In the genomic region with DNA sequence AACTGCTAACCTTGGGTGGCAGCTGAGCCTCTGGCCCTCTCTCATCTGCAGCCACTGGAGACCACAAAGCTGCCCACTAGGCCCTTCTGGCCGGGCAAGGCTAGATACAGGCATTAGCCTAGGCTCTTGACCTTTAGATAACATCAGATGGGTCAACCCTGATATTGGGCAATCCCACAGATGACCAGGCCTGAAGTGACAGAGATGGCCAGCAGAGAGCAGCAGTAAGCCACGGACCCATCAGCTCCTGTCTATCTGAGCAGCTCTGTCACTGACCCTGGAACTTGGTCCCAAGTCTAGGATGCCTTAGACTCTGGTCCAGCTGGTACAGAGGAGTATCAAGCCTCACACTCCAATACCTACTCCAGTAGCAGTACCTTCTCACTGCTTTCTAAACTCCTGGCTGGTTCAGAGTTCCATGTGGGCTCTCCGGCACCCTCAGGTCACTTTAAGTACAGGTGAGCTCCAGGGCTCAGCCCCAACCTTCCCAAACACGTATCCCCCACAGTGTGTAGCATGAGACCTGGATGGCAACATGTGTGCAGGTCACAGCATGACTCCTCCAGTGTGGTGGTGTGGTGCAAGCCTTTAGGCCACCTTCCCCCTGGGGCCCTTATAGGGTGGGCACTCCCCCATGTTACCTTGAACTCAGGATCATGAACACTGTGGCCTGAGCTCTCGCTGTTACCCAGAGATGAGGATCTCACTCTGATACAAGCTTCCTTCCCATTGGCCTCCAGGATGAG, we compare ENCODE assay signal across 9 mouse cellular contexts. TPM values are rescaled to one million over a fixed set of nuclear protein-coding genes. Genes with fewer than 3 reads are reported as not detected.
A peak's percentile ranks its signal among the peaks of the same experiment; 100 is the strongest.
DNase-seq lines count a peak whose midpoint lies in the region; ATAC-seq and TF ChIP-seq lines count a peak whose summit lies in the region.
"Had no signal": no experiment of that assay in that cellular context is flagged by ENCODE, and none has a peak within 500 bp of the region (broad histone marks: within the 10 kb centered on the region; RNA-seq: fewer than 3 reads in every experiment).

No protein-coding gene starts in this region.

- peak; percentile 78 for ATAC-seq in cerebellum, adult (ENCODE audit: insufficient number of reproducible peaks, low FRiP score, low TSS enrichment)
- ATAC-seq in forebrain, postnatal 0 days = peak; percentile 74; the same call in 1 of the 2 replicates
- ATAC-seq in hindbrain, embryonic 15.5 days (ENCODE audit: low FRiP score, low read depth) = peak; percentile 82
- ATAC-seq in megakaryocyte, adult 5-6 weeks (ENCODE audit: poor library complexity, severe bottlenecking) = peak; percentile 95
- ATAC-seq in inflammation-experienced regulatory T-cells, adult 6 months = no peak

- no peaks in the 10 kb centered on the region for H3K36me3 ChIP-seq in forebrain, postnatal 0 days (ENCODE audit: insufficient read depth)
- H3K36me3 ChIP-seq in hindbrain, embryonic 15.5 days = no peaks in the 10 kb centered on the region

- no peaks in the 10 kb centered on the region for H3K9me3 ChIP-seq in forebrain, postnatal 0 days (ENCODE audit: low read length)
- no peaks in the 10 kb centered on the region for H3K9me3 ChIP-seq in hindbrain, embryonic 15.5 days

- no peak overlapping the region for H3K9ac ChIP-seq in forebrain, postnatal 0 days
- no peak overlapping the region for H3K9ac ChIP-seq in hindbrain, embryonic 15.5 days

- no peak overlapping the region for H3K4me2 ChIP-seq in forebrain, postnatal 0 days (ENCODE audit: low read depth)
- no peak overlapping the region for H3K4me2 ChIP-seq in hindbrain, embryonic 15.5 days

- DNase-seq in MN1 (ENCODE audit: low spot score) = peak; percentile 69
- peak; percentile 68 for DNase-seq in forebrain, postnatal 0 days
- peak; percentile 68 to 80 for DNase-seq in left cerebral cortex, adult 2 months (ENCODE audit: extremely low spot score in 1 of 2, low spot score in 2 of 2)
- peak; percentile 75 for DNase-seq in retina, postnatal 1 day

- H3K27ac ChIP-seq in forebrain, postnatal 0 days (ENCODE audit: low read depth, low read length) = no peak overlapping the region
- no peak overlapping the region for H3K27ac ChIP-seq in hindbrain, embryonic 15.5 days (replicated peaks)
- H3K27ac ChIP-seq in left cerebral cortex, adult 2 months = no peak overlapping the region

- no peaks in the 10 kb centered on the region for H3K27me3 ChIP-seq in forebrain, postnatal 0 days (ENCODE audit: insufficient read depth, low read length)
- no peaks in the 10 kb centered on the region for H3K27me3 ChIP-seq in hindbrain, embryonic 15.5 days

- H3K4me3 ChIP-seq in forebrain, postnatal 0 days (ENCODE audit: low read depth, low read length) = no peak overlapping the region
- H3K4me3 ChIP-seq in hindbrain, embryonic 15.5 days = no peak overlapping the region
- H3K4me3 ChIP-seq in left cerebral cortex, adult 2 months = no peak overlapping the region
- H3K4me3 ChIP-seq: erythroblast, embryonic 14.5 days had no signal

- 58% methylated on average over 5 of the region's 5 CpGs for WGBS in forebrain, postnatal 0 days
- 64% methylated on average over 5 of the region's 5 CpGs for WGBS in hindbrain, embryonic 15.5 days

- H3K4me1 ChIP-seq in forebrain, postnatal 0 days (ENCODE audit: insufficient read depth) = no peaks in the 10 kb centered on the region
- no peaks in the 10 kb centered on the region for H3K4me1 ChIP-seq in hindbrain, embryonic 15.5 days (replicated peaks)

- peak; percentile 85 for TF ChIP-seq CTCF in forebrain, postnatal 0 days (IDR thresholded peaks at IDR 0.05; ENCODE audit: low read depth)
- peak; percentile 88 for TF ChIP-seq CTCF in left cerebral cortex, adult 2 months (IDR thresholded peaks at IDR 0.05)

- intact Hi-C loops in left cerebral cortex, adult 2 months (cut with DNase I) = loop anchor here (1.0 kb wide), 1 partner anchor 103 kb away; no protein-coding TSS in a partner anchor

RNA-seq across cellular contexts. Expression of a gene that starts 18.4 kb away (rescaled TPM):
- 4.4 and 8.4 TPM in 2 replicates for total RNA-seq in forebrain, postnatal 0 days (2014; rRNA removed)
- 4.0 and 4.9 TPM in 2 replicates for polyA plus RNA-seq in forebrain, postnatal 0 days (2015; fragmentation: Nextera tagmentation; extraction: Ambion mirVana)
- 4.3 and 4.9 TPM in 2 replicates for polyA plus RNA-seq in hindbrain, embryonic 15.5 days (2015; fragmentation: Nextera tagmentation; extraction: Ambion mirVana)
- total RNA-seq in left cerebral cortex, adult 2 months (2021) = 10 to 100 TPM; 38.9 to 40.8 TPM
- 1.3 and 2.2 TPM in 2 replicates for total RNA-seq in megakaryocyte, adult 5-6 weeks (2015)
- 5.7 and 9.8 TPM in 2 replicates for total RNA-seq in megakaryocyte, adult 5-6 weeks (2017)
- polyA plus RNA-seq in inflammation-experienced regulatory T-cells, adult 6 months (2017; shearing (Covaris generic)) = 1 to 10 TPM; 1.1 to 5.3 (median 4.2) TPM

RNA-seq across cellular contexts. Expression of a gene that starts 19.0 kb away (rescaled TPM):
- total RNA-seq in forebrain, postnatal 0 days (2014; rRNA removed) = 28.0 and 36.7 TPM in 2 replicates
- polyA plus RNA-seq in forebrain, postnatal 0 days (2015; fragmentation: Nextera tagmentation; extraction: Ambion mirVana) = 30.0 and 33.5 TPM in 2 replicates
- 24.7 and 25.5 TPM in 2 replicates for polyA plus RNA-seq in hindbrain, embryonic 15.5 days (2015; fragmentation: Nextera tagmentation; extraction: Ambion mirVana)
- 100 to 1,000 TPM; 138 to 147 TPM for total RNA-seq in left cerebral cortex, adult 2 months (2021)
- total RNA-seq in megakaryocyte, adult 5-6 weeks (2015) = 0.36 and 0.85 TPM in 2 replicates
- 0.26 TPM in 1 of 2 replicates, not detected in the other for total RNA-seq in megakaryocyte, adult 5-6 weeks (2017)
- polyA plus RNA-seq in inflammation-experienced regulatory T-cells, adult 6 months (2017; shearing (Covaris generic)) = not detected

RNA-seq across cellular contexts. Expression of a gene that starts 55.7 kb away (rescaled TPM):
- 64.2 and 66.9 TPM in 2 replicates for total RNA-seq in forebrain, postnatal 0 days (2014; rRNA removed)
- polyA plus RNA-seq in forebrain, postnatal 0 days (2015; fragmentation: Nextera tagmentation; extraction: Ambion mirVana) = 171 and 177 TPM in 2 replicates
- polyA plus RNA-seq in hindbrain, embryonic 15.5 days (2015; fragmentation: Nextera tagmentation; extraction: Ambion mirVana) = 155 and 158 TPM in 2 replicates
- 10 to 100 TPM; 96.1 to 96.8 TPM for total RNA-seq in left cerebral cortex, adult 2 months (2021)
- 9.8 and 11.4 TPM in 2 replicates for total RNA-seq in megakaryocyte, adult 5-6 weeks (2015)
- total RNA-seq in megakaryocyte, adult 5-6 weeks (2017) = 3.4 and 7.9 TPM in 2 replicates
- 10 to 100 TPM; 11.5 to 19.1 (median 15.0) TPM for polyA plus RNA-seq in inflammation-experienced regulatory T-cells, adult 6 months (2017; shearing (Covaris generic))

Comparison
In these comparisons a context has a peak if more than half of its experiments do, and no peak if none do; other contexts are left out.
1. RNA of a gene that starts 19.0 kb away (total RNA-seq): 138 to 147 TPM in left cerebral cortex, adult 2 months and 28.0 to 36.7 TPM in forebrain, postnatal 0 days; 0.26 to 0.85 TPM in megakaryocyte, adult 5-6 weeks; every median in the first group is over 10 times any median in the second.
2. Peak in every context shown above with its lines, with median percentiles within 50 percentile points of each other: DNase-seq.